ENCODE assay signal across 8 mouse cellular contexts in genomic region chr9:108648611-108649560, GRCm38 (mm10). TPM values are rescaled to one million over a fixed set of nuclear protein-coding genes. Genes with fewer than 3 reads are reported as not detected.
DNase-seq lines count a peak whose midpoint lies in the region; ATAC-seq and TF ChIP-seq lines count a peak whose summit lies in the region.

Arih2 (minus strand) TSS chr9:108649386.

- 0 out of 2 replicates have a peak, but pooled peaks have one; percentile 8 for TF ChIP-seq CTCF in liver, embryonic 14.5 days (IDR thresholded peaks at IDR 0.05; ENCODE audit: low read depth)
- TF ChIP-seq CTCF in stomach, postnatal 0 days (IDR thresholded peaks at IDR 0.05; ENCODE audit: low read depth) = no peak; the same call in 1 of the 2 replicates

- H3K9me3 ChIP-seq in forebrain, embryonic 10.5 days = no peaks in the 10 kb centered on the region
- no peaks in the 10 kb centered on the region for H3K9me3 ChIP-seq in heart, embryonic 15.5 days (replicated peaks)
- no peaks in the 10 kb centered on the region for H3K9me3 ChIP-seq in liver, embryonic 14.5 days (ENCODE audit: control insufficient read depth, low read length)
- no peaks in the 10 kb centered on the region for H3K9me3 ChIP-seq in neural tube, embryonic 11.5 days (ENCODE audit: control insufficient read depth, low read length)
- H3K9me3 ChIP-seq in stomach, postnatal 0 days (ENCODE audit: control insufficient read depth, low read length) = no peaks in the 10 kb centered on the region

- peak within 1 kb of the TSS; percentile 92 for H3K9ac ChIP-seq in heart, embryonic 15.5 days
- H3K9ac ChIP-seq in liver, embryonic 14.5 days (replicated peaks) = peak within 1 kb of the TSS; percentile 73
- peak within 1 kb of the TSS; percentile 86 for H3K9ac ChIP-seq in neural tube, embryonic 11.5 days (ENCODE audit: low read length)
- peak within 1 kb of the TSS; percentile 96 for H3K9ac ChIP-seq in stomach, postnatal 0 days (ENCODE audit: low read length)

- no peak for TF ChIP-seq EP300 in liver, embryonic 14.5 days (IDR thresholded peaks at IDR 0.05; ENCODE audit: low read depth)
- peak; percentile 43 for TF ChIP-seq EP300 in stomach, postnatal 0 days (optimal IDR thresholded peaks at IDR 0.05)

- WGBS in forebrain, embryonic 10.5 days = under 1% methylated on average over 112 of the region's 112 CpGs
- under 1% methylated on average over 109 of the region's 112 CpGs for WGBS in heart, embryonic 15.5 days
- WGBS in liver, embryonic 14.5 days (ENCODE audit: insufficient replicate concordance) = under 1% methylated on average over 111 of the region's 112 CpGs
- under 1% methylated on average over 101 of the region's 112 CpGs for WGBS in neural tube, embryonic 11.5 days
- WGBS in stomach, postnatal 0 days = under 1% methylated on average over 101 of the region's 112 CpGs

- peak within 1 kb of the TSS; percentile 73 for H3K4me2 ChIP-seq in heart, embryonic 15.5 days
- peak within 1 kb of the TSS; percentile 73 for H3K4me2 ChIP-seq in liver, embryonic 14.5 days (ENCODE audit: low read depth)
- H3K4me2 ChIP-seq in neural tube, embryonic 11.5 days (ENCODE audit: low read depth) = peak within 1 kb of the TSS; percentile 87
- H3K4me2 ChIP-seq in stomach, postnatal 0 days (replicated peaks; ENCODE audit: low read depth) = peak within 1 kb of the TSS; percentile 73

- peak; percentile 81 for DNase-seq in c-Kit-negative CD71-positive TER-119-positive erythroid progenitor cells, embryonic 14.5 days (ENCODE audit: low read depth, low spot score)
- DNase-seq in forebrain, embryonic 10.5 days (ENCODE audit: extremely low spot score, low spot score) = peak; percentile 87
- DNase-seq in kidney, postnatal 25 days = peak; percentile 91 to 96
- DNase-seq in liver, embryonic 14.5 days (ENCODE audit: low read depth in 3 of 3, low spot score in 3 of 3) = peak; percentile 84 to 86 (median 84)
- DNase-seq in neural tube, embryonic 11.5 days (ENCODE audit: low spot score) = peak; percentile 96
- DNase-seq in stomach, postnatal 0 days (ENCODE audit: low spot score) = peak; percentile 93

- peaks cover 11% of the 10 kb centered on the region for H3K36me3 ChIP-seq in forebrain, embryonic 10.5 days (replicated peaks)
- no peaks in the 10 kb centered on the region for H3K36me3 ChIP-seq in heart, embryonic 15.5 days
- H3K36me3 ChIP-seq in liver, embryonic 14.5 days (replicated peaks; ENCODE audit: control insufficient read depth, insufficient read depth, low read depth) = 0 out of 2 replicates have a peak, but pooled peaks cover 2% of the 10 kb centered on the region
- H3K36me3 ChIP-seq in neural tube, embryonic 11.5 days (ENCODE audit: control insufficient read depth, insufficient read depth, low read length) = no peaks in the 10 kb centered on the region
- no peaks in the 10 kb centered on the region for H3K36me3 ChIP-seq in stomach, postnatal 0 days (ENCODE audit: control insufficient read depth, insufficient read depth, low read length)

- H3K4me3 ChIP-seq in forebrain, embryonic 10.5 days = peak within 1 kb of the TSS; percentile 89
- H3K4me3 ChIP-seq in heart, embryonic 15.5 days = peak within 1 kb of the TSS; percentile 94
- H3K4me3 ChIP-seq in liver, embryonic 14.5 days (ENCODE audit: insufficient read depth in 1 of 2, low read depth in 2 of 2, low read length in 2 of 2) = peak within 1 kb of the TSS; percentile 75 to 89
- peak within 1 kb of the TSS; percentile 95 for H3K4me3 ChIP-seq in neural tube, embryonic 11.5 days (ENCODE audit: low read depth, low read length)
- H3K4me3 ChIP-seq in stomach, postnatal 0 days (ENCODE audit: low read depth, low read length) = peak within 1 kb of the TSS; percentile 92

- H3K27ac ChIP-seq in forebrain, embryonic 10.5 days = peak within 1 kb of the TSS; percentile 91
- peak within 1 kb of the TSS; percentile 96 for H3K27ac ChIP-seq in heart, embryonic 15.5 days
- peak within 1 kb of the TSS; percentile 54 for H3K27ac ChIP-seq in liver, embryonic 14.5 days
- H3K27ac ChIP-seq in neural tube, embryonic 11.5 days (ENCODE audit: low read depth, low read length) = peak within 1 kb of the TSS; percentile 78
- peak within 1 kb of the TSS; percentile 99 for H3K27ac ChIP-seq in stomach, postnatal 0 days (replicated peaks)

- peaks cover 26% of the 10 kb centered on the region for H3K4me1 ChIP-seq in forebrain, embryonic 10.5 days
- peaks cover 19% of the 10 kb centered on the region for H3K4me1 ChIP-seq in heart, embryonic 15.5 days (replicated peaks)
- H3K4me1 ChIP-seq in liver, embryonic 14.5 days (replicated peaks; ENCODE audit: control insufficient read depth in 2 of 2, insufficient read depth in 2 of 2, low read length in 1 of 2) = peaks cover 13 to 15% of the 10 kb centered on the region in 2 experiments
- peaks cover 5% of the 10 kb centered on the region for H3K4me1 ChIP-seq in neural tube, embryonic 11.5 days (ENCODE audit: control insufficient read depth, insufficient read depth, low read length)
- 0 out of 2 replicates have a peak, but pooled peaks cover 2% of the 10 kb centered on the region for H3K4me1 ChIP-seq in stomach, postnatal 0 days (replicated peaks; ENCODE audit: control insufficient read depth, insufficient read depth)

- H3K27me3 ChIP-seq in forebrain, embryonic 10.5 days (ENCODE audit: poor library complexity, severe bottlenecking) = no peaks in the 10 kb centered on the region
- no peaks in the 10 kb centered on the region for H3K27me3 ChIP-seq in heart, embryonic 15.5 days
- no peaks in the 10 kb centered on the region for H3K27me3 ChIP-seq in liver, embryonic 14.5 days (ENCODE audit: control insufficient read depth, insufficient read depth, low read length)
- no peaks in the 10 kb centered on the region for H3K27me3 ChIP-seq in neural tube, embryonic 11.5 days (ENCODE audit: control insufficient read depth, insufficient read depth, low read length)
- H3K27me3 ChIP-seq in stomach, postnatal 0 days (ENCODE audit: control insufficient read depth, insufficient read depth, low read length) = no peaks in the 10 kb centered on the region

- peak; percentile 89 for ATAC-seq in CD4-positive, CD25-positive, alpha-beta regulatory T cell, adult 4 months
- ATAC-seq in heart, embryonic 15.5 days (replicated peaks; ENCODE audit: insufficient number of reproducible peaks, insufficient read depth, low FRiP score, low read depth) = peak; percentile 96
- ATAC-seq in liver, embryonic 14.5 days (ENCODE audit: insufficient read depth) = peak; percentile 96
- ATAC-seq in neural tube, embryonic 11.5 days (ENCODE audit: insufficient read depth, low FRiP score, low TSS enrichment) = peak; percentile 97
- ATAC-seq in stomach, postnatal 0 days (ENCODE audit: low FRiP score, low TSS enrichment) = peak; percentile 98

RNA-seq across cellular contexts. Expression of gene Arih2, which starts in this region (rescaled TPM):
- polyA plus RNA-seq in CD4-positive, CD25-positive, alpha-beta regulatory T cell, adult 4 months (2017; shearing (Covaris generic)) = 10 to 100 TPM; 61.3 to 92.7 TPM
- 64.1 and 69.1 TPM in 2 replicates for polyA plus RNA-seq in forebrain, embryonic 10.5 days (2016; fragmentation: Nextera tagmentation; extraction: Ambion mirVana)
- polyA plus RNA-seq in heart, embryonic 15.5 days (2015; fragmentation: Nextera tagmentation; extraction: Ambion mirVana) = 38.3 and 47.1 TPM in 2 replicates
- 15.3 and 17.7 TPM in 2 replicates for polyA plus RNA-seq in liver, embryonic 14.5 days (2012; rRNA removed)
- 18.0 and 22.0 TPM in 2 replicates for polyA plus RNA-seq in liver, embryonic 14.5 days (2014; fragmentation: Nextera tagmentation; extraction: Ambion mirVana)
- polyA plus RNA-seq in neural tube, embryonic 11.5 days (2014; fragmentation: Nextera tagmentation; extraction: Ambion mirVana) = 54.8 and 55.9 TPM in 2 replicates
- polyA plus RNA-seq in stomach, postnatal 0 days (2015; fragmentation: Nextera tagmentation; extraction: Ambion mirVana) = 25.1 and 27.2 TPM in 2 replicates

Comparison
In these comparisons a context has a peak if more than half of its experiments do, and no peak if none do; other contexts are left out.
1. Peak in every context shown above with its lines: DNase-seq, ATAC-seq, H3K4me3 ChIP-seq and H3K27ac ChIP-seq.